Mouse (Mus musculus) granulocyte monocyte progenitor cell, adult 5-6 weeks (primary cell): ENCODE data around the gene Vac14. TPM values are rescaled to one million over a fixed set of nuclear protein-coding genes. Genes with fewer than 3 reads are reported as not detected.

ENCODE experiments used
- ATAC-seq: replicated peaks from 2 replicates; pipeline ENCODE4 v1.8.0; 2016; ENCODE audit warnings: mild to moderate bottlenecking, moderate TSS enrichment, inconsistent platforms; ENCODE audit not compliant: poor library complexity, severe bottlenecking
- total RNA-seq, 2 experiments: library from RNA; stranded (forward) in 1 of 2; stranded (reverse) in 1 of 2; fragments of 200-712, 200-1000 nt in 1 of 2; fragments of >200 nt in 1 of 2; fragmentation: Nextera tagmentation in 1 of 2; gene quantifications; 2 replicates each; pipeline ENCODE4 v1.2.3; 2014 to 2017

Gene Vac14
- total RNA-seq, 2 experiments from 2014 or later: 37.3 to 50.5 TPM

GRCm38 (mm10) chr8:110713073-110713472 is 94.7 kb downstream of the Vac14 start:
- ATAC-seq: no peak

- ATAC-seq: no peak
Measured at GRCm38 (mm10) chr8:110714827-110715519, 96.6 kb downstream of the Vac14 start.

GRCm38 (mm10) chr8:110716075-110716474 is 97.7 kb downstream of the Vac14 start:
- ATAC-seq: no peak

GRCm38 (mm10) chr8:110717131-110717530 is 98.7 kb downstream of the Vac14 start:
- ATAC-seq: no peak

- no peak for ATAC-seq
Measured at GRCm38 (mm10) chr8:110718209-110718968, 100.0 kb downstream of the Vac14 start.

GRCm38 (mm10) chr8:110718969-110719670 is 100.7 kb downstream of the Vac14 start:
- ATAC-seq: peak; percentile 39

GRCm38 (mm10) chr8:110719898-110720653 is 101.7 kb downstream of the Vac14 start:
- ATAC-seq: no peak

GRCm38 (mm10) chr8:110720685-110721598 is 102.6 kb downstream of the Vac14 start, which contains the start of gene Mtss1l:
TSS of gene Mtss1l (plus strand) at chr8:110721476.
- ATAC-seq: peak; percentile 18; the same call in 1 of the 2 replicates

GRCm38 (mm10) chr8:110721606-110722413 is 103.4 kb downstream of the Vac14 start:
- ATAC-seq: peak; percentile 30; the same call in 1 of the 2 replicates

GRCm38 (mm10) chr8:110722414-110723011 is 104.1 kb downstream of the Vac14 start:
- ATAC-seq: no peak

- ATAC-seq: no peak
Measured at GRCm38 (mm10) chr8:110724493-110724892, 106.1 kb downstream of the Vac14 start.

GRCm38 (mm10) chr8:110725084-110725838 is 106.9 kb downstream of the Vac14 start:
- no peak for ATAC-seq

- peak; percentile 72 for ATAC-seq
Measured at GRCm38 (mm10) chr8:110726893-110727292, 108.5 kb downstream of the Vac14 start.

- ATAC-seq: no peak
Measured at GRCm38 (mm10) chr8:110731346-110731859, 113.0 kb downstream of the Vac14 start.

- no peak for ATAC-seq
Measured at GRCm38 (mm10) chr8:110733036-110733435, 114.7 kb downstream of the Vac14 start.

- ATAC-seq: no peak
Measured at GRCm38 (mm10) chr8:110738591-110739195, 120.3 kb downstream of the Vac14 start.
